Mouse (Mus musculus) stomach, embryonic 15.5 days (tissue): ENCODE results near the gene Dap. TPM values are rescaled to one million over a fixed set of nuclear protein-coding genes. Genes with fewer than 3 reads are reported as not detected.

ENCODE experiments used
- ATAC-seq: fragments of 200-750 bp; cut with Nextera tagmentation; 2 replicates; pipeline ENCODE4 v1.8.0; 2017; ENCODE audit warnings: low read depth, moderate number of reproducible peaks, moderate TSS enrichment; ENCODE audit not compliant: insufficient read depth, low FRiP score
- H3K27ac ChIP-seq: fragments of 300-500 bp; sonication (generic); 2 replicates; pipeline ENCODE4 v1.5.1; 2015; ENCODE audit warnings: mild to moderate bottlenecking, inconsistent platforms
- H3K27me3 ChIP-seq: fragments of 300-500 bp; sonication (generic); replicated peaks from 2 replicates; pipeline ENCODE4 v1.6.1; 2015; ENCODE audit warnings: inconsistent platforms
- H3K36me3 ChIP-seq: fragments of 300-500 bp; sonication (generic); 2 replicates; pipeline ENCODE4 v1.6.1; 2015; ENCODE audit warnings: inconsistent platforms
- H3K4me1 ChIP-seq: fragments of 300-500 bp; sonication (generic); 2 replicates; pipeline ENCODE4 v1.6.1; 2015; ENCODE audit warnings: inconsistent platforms
- H3K4me2 ChIP-seq: fragments of 300-500 bp; sonication (generic); 2 replicates; pipeline ENCODE4 v1.6.1; 2015; ENCODE audit warnings: mild to moderate bottlenecking, inconsistent platforms
- H3K4me3 ChIP-seq: fragments of 300-500 bp; sonication (generic); replicated peaks from 2 replicates; pipeline ENCODE4 v1.5.1; 2015; ENCODE audit warnings: inconsistent platforms
- H3K9ac ChIP-seq: fragments of 300-500 bp; sonication (generic); 2 replicates; pipeline ENCODE4 v1.6.1; 2015; ENCODE audit warnings: inconsistent platforms
- H3K9me3 ChIP-seq: fragments of 300-500 bp; sonication (generic); 2 replicates; pipeline ENCODE4 v1.6.1; 2016; ENCODE audit warnings: inconsistent platforms
- WGBS: fragments of 180-500 bp; shearing (Covaris S2); methylation state at CpG from one replicate; pipeline ENCODE4 v1.1.7; 2015; 5-methylcytosine and 5-hydroxymethylcytosine counted together
- polyA plus RNA-seq: library from polyadenylated mRNA; unstranded; fragments of >200 nt; fragmentation: Nextera tagmentation; extraction: Ambion mirVana; gene quantifications from 2 replicates; pipeline ENCODE4 v1.2.1, GENCODE M21; 2015

Dap gene
- polyA plus RNA-seq, 1 experiment from 2014 or later, result 112 TPM

DNA sequence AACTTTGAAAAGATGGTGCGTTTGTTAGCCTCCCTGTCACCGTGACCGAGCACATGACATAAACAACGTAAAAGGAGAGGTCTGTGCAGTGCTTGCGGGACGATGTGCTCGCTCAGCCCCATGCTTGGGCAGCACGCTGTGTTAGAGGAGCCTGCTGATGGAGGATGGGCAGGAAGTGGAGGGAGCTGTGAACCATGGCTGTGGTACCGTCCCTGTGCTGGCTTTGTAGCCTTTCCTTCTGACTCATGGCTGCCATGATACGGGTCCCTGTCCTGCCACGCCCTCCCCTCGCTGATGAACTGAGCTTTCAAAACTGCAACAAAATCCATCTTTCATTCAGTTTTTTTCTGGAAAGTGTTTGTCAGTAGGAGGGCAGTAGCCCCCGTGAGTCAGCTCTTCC, 15.6 kb downstream of the Dap start:
- Histone ChIP-seq H3K27ac (no peak overlapping the region), H3K4me1 (no peaks in the 10 kb centered on the region), H3K9me3 (no peaks in the 10 kb centered on the region), H3K36me3 (peaks cover 2% of the 10 kb centered on the region; the same call in 1 of the 2 replicates), H3K4me2 (no peak overlapping the region), H3K9ac (no peak overlapping the region), H3K4me3 (no peak overlapping the region), H3K27me3 (no peaks in the 10 kb centered on the region)
- no peak for ATAC-seq
- WGBS, result 71% methylated on average over 13 of the region's 13 CpGs

DNA sequence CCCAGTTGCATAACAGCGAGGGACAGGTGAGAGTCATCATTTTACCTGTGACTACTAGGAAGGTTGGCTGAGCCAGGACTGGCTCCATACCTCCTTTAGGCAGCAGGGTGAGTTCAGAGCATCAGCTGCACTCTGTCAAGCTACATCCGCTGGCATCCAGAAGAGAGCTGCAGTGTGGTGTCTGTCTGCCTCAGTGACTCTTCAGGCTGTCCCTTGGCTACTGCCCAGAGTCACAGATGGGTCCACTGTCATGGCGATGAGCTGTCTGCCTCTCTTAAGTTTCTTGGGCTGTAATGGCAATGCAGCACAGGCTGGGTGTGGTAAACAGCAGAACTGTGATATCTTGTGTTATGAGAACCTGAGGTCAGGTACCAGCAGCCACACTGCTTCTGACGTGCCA, 16.1 kb downstream of the Dap start:
- no peaks in the 10 kb centered on the region for H3K9me3 ChIP-seq
- no peak overlapping the region for H3K9ac ChIP-seq
- no peak overlapping the region for H3K4me3 ChIP-seq
- no peaks in the 10 kb centered on the region for H3K27me3 ChIP-seq
- 93% methylated on average over 4 of the region's 4 CpGs for WGBS
- H3K36me3 ChIP-seq, result peaks cover 2% of the 10 kb centered on the region; the same call in 1 of the 2 replicates
- no peak overlapping the region for H3K4me2 ChIP-seq
- no peaks in the 10 kb centered on the region for H3K4me1 ChIP-seq
- H3K27ac ChIP-seq, result no peak overlapping the region
- ATAC-seq, result no peak

DNA sequence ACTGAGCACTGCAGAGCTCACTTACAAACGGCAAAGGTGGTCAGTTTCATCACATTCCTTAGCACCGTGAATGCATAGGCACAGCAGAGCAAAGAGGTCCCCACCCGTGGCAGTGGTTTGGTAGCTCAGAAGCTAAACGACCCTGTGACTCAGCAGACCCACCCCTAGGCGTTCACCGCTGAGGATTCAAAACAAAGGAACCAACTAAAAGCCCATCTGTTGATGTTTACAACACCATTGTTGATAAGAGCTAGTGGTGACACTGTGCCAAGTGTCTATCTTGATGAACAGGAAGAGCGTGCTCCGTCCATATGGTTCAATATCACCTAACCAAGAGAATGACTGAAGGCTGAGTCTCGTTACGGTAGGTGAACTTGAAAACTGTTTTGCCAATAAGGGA, 19.1 kb downstream of the Dap start:
- ATAC-seq, result no peak

DNA sequence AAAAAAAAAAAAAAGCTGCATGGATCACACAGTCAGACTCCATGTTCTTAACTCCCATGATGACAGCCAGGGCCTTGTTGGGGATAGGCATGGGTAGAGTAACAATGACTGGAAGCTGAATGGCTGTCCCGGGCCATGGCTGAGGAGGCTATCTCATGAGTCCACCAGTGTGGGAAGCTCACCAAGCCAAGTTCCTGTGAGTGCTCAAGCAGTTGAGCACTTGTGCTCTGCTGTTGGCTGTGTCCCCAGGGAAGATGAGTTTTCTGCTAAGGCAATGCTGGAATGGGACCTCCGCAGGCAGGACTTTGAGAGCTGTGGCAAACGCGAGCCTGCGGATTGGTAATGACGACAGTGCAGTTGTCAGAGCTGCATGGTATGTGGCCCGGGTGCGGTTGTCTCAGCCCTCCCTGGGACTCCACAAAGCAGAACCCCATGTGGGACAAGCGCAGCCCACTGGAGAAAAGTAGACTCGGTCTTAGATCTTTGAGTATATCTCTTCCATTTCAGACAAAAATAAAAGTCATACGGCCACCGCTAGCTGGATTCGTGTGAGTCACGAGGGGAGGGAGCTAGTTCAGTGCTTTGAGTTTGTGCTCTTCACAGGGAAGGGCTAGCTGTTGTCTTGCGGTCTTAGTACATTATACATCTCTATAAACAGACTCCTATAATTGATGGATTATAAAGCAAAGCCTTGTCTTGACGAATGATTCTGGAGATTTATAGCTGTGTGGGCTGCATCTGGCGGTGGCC, 20.8 kb downstream of the Dap start:
- 81% methylated on average over 17 of the region's 17 CpGs for WGBS
- Histone ChIP-seq H3K27ac (no peak overlapping the region), H3K36me3 (peaks cover 2% of the 10 kb centered on the region; the same call in 1 of the 2 replicates), H3K4me2 (no peak overlapping the region), H3K9ac (no peak overlapping the region), H3K27me3 (no peaks in the 10 kb centered on the region), H3K4me3 (no peak overlapping the region), H3K4me1 (no peaks in the 10 kb centered on the region), H3K9me3 (no peaks in the 10 kb centered on the region)
- ATAC-seq, result no peak

More for the DNA sequence above, 19.1 kb downstream of the Dap start:
- Histone ChIP-seq H3K27ac (no peak overlapping the region), H3K4me1 (no peaks in the 10 kb centered on the region), H3K9me3 (no peaks in the 10 kb centered on the region), H3K4me2 (no peak overlapping the region), H3K27me3 (no peaks in the 10 kb centered on the region), H3K36me3 (peaks cover 2% of the 10 kb centered on the region; the same call in 1 of the 2 replicates), H3K9ac (no peak overlapping the region), H3K4me3 (no peak overlapping the region)
- 72% methylated on average over 10 of the region's 10 CpGs for WGBS

GRCm38 (mm10) chr15:31245934-31246333, 21.8 kb downstream of the Dap start:
- WGBS, result 61% methylated on average over 9 of the region's 9 CpGs
- no peak overlapping the region for H3K27ac ChIP-seq
- ATAC-seq, result no peak

DNA sequence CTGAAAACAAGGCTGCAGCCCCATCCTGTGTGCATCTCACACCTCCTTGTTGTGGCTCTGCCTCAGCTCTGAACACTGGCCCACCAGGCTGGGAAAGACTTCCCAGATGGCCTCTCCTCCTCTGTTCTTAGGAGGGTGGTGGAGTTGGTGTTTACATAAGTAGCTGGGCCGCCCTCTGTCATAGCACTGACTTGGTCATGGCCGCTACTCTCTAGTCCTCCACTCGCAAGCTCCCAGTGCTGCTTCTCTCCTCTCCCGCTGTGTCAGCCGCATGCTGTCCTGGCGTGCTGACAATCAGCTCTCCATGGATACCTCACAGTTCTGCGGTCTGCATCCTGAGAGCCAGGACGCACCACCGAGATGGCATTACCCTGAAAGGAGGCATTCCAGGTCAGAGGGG, 22.9 kb downstream of the Dap start:
- H3K27me3 ChIP-seq, result no peaks in the 10 kb centered on the region

More at GRCm38 (mm10) chr15:31245934-31246333, 21.8 kb downstream of the Dap start:
- H3K4me3 ChIP-seq, result no peak overlapping the region
- H3K9me3 ChIP-seq, result no peaks in the 10 kb centered on the region
- no peaks in the 10 kb centered on the region for H3K4me1 ChIP-seq
- no peak overlapping the region for H3K4me2 ChIP-seq
- no peak overlapping the region for H3K9ac ChIP-seq
- H3K27me3 ChIP-seq, result no peaks in the 10 kb centered on the region
- peaks cover 2% of the 10 kb centered on the region; the same call in 1 of the 2 replicates for H3K36me3 ChIP-seq

DNA sequence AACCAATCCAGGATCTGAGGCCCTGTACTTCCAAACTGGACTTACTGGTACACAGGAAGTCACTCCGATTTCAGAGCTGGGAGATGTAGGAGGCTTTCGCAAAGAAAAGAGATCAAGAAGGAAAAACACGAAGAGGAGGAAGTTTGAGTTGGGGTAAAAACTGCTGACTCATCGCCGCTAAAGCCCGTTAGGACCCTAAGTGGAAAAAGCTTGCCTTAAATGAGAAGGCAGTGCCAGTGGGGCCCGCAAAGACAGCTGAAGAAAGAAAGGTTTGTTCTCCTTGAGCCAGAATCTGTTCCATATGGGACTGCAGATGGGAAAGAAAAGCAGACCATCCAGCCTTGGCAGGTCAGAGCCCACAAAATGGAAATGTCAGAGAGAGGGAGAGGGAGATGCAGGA, 24.8 kb downstream of the Dap start:
- Histone ChIP-seq H3K9me3 (no peaks in the 10 kb centered on the region), H3K4me1 (no peaks in the 10 kb centered on the region), H3K4me3 (no peak overlapping the region), H3K27me3 (no peaks in the 10 kb centered on the region), H3K4me2 (no peak overlapping the region), H3K9ac (no peak overlapping the region), H3K27ac (no peak overlapping the region), H3K36me3 (no peaks in the 10 kb centered on the region)
- ATAC-seq, result no peak
- 68% methylated on average over 7 of the region's 7 CpGs for WGBS

More for the DNA sequence above, 22.9 kb downstream of the Dap start:
- 63% methylated on average over 9 of the region's 9 CpGs for WGBS
- H3K36me3 ChIP-seq, result 0 out of 2 replicates have a peak, but pooled peaks cover under 1% of the 10 kb centered on the region
- H3K4me3 ChIP-seq, result no peak overlapping the region
- H3K27ac ChIP-seq, result no peak overlapping the region
- H3K4me1 ChIP-seq, result no peaks in the 10 kb centered on the region
- ATAC-seq, result no peak; the same call in 1 of the 2 replicates
- no peak overlapping the region for H3K4me2 ChIP-seq
- no peaks in the 10 kb centered on the region for H3K9me3 ChIP-seq
- H3K9ac ChIP-seq, result no peak overlapping the region

GRCm38 (mm10) chr15:31250027-31250426, 25.9 kb downstream of the Dap start:
- Histone ChIP-seq H3K4me3 (no peak overlapping the region), H3K27me3 (no peaks in the 10 kb centered on the region), H3K9me3 (no peaks in the 10 kb centered on the region), H3K4me1 (no peaks in the 10 kb centered on the region), H3K36me3 (no peaks in the 10 kb centered on the region), H3K27ac (no peak overlapping the region), H3K4me2 (no peak overlapping the region), H3K9ac (no peak overlapping the region)
- ATAC-seq, result no peak
- WGBS, result 54% methylated on average over 2 of the region's 2 CpGs

GRCm38 (mm10) chr15:31250676-31251075, 26.6 kb downstream of the Dap start:
- Histone ChIP-seq H3K4me2 (no peak overlapping the region), H3K9me3 (no peaks in the 10 kb centered on the region), H3K4me3 (no peak overlapping the region), H3K27me3 (no peaks in the 10 kb centered on the region), H3K4me1 (no peaks in the 10 kb centered on the region), H3K36me3 (no peaks in the 10 kb centered on the region), H3K27ac (no peak overlapping the region), H3K9ac (no peak overlapping the region)
- WGBS, result 84% methylated on average over 3 of the region's 3 CpGs
- ATAC-seq, result no peak

DNA sequence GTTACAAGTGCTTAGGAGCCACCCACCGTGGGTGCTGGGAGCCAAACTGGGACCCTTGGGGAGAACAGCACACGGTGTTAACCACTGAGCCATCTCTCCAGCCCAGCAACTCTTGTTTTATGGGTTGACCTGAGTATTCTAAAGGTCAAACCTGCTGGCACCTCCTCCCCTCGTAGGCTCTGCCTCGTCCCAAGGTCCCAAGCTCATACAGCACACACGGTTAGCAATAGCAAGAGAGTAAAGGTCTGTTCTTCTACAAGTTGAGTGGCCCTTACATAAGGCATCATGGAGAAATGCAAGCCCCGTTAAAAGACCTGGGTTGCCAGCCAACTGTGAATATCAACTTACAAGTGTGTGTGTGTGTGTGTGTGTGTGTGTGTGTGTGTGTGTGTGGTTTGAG, 27.1 kb downstream of the Dap start:
- no peaks in the 10 kb centered on the region for H3K9me3 ChIP-seq
- no peak for ATAC-seq
- H3K4me1 ChIP-seq, result no peaks in the 10 kb centered on the region
- H3K27ac ChIP-seq, result no peak overlapping the region
- WGBS, result 89% methylated on average over 6 of the region's 6 CpGs
- no peak overlapping the region for H3K4me2 ChIP-seq
- no peak overlapping the region for H3K9ac ChIP-seq
- no peaks in the 10 kb centered on the region for H3K36me3 ChIP-seq
- H3K27me3 ChIP-seq, result no peaks in the 10 kb centered on the region
- no peak overlapping the region for H3K4me3 ChIP-seq

- no peak for ATAC-seq
- Histone ChIP-seq H3K9ac (no peak overlapping the region), H3K4me3 (no peak overlapping the region), H3K9me3 (no peaks in the 10 kb centered on the region), H3K4me2 (no peak overlapping the region), H3K4me1 (0 out of 2 replicates have a peak, but pooled peaks cover 2% of the 10 kb centered on the region), H3K27ac (no peak overlapping the region), H3K36me3 (no peaks in the 10 kb centered on the region), H3K27me3 (no peaks in the 10 kb centered on the region)
- 89% methylated on average over 16 of the region's 16 CpGs for WGBS
These were observed 28.6 kb downstream of the Dap start for GRCm38 (mm10) chr15:31252590-31253311.

- Histone ChIP-seq H3K4me1 (0 out of 2 replicates have a peak, but pooled peaks cover 7% of the 10 kb centered on the region), H3K27me3 (no peaks in the 10 kb centered on the region), H3K9ac (no peak overlapping the region), H3K9me3 (no peaks in the 10 kb centered on the region), H3K36me3 (no peaks in the 10 kb centered on the region), H3K4me3 (no peak overlapping the region), H3K4me2 (no peak overlapping the region), H3K27ac (no peak overlapping the region)
- WGBS, result 72% methylated on average over 8 of the region's 8 CpGs
- no peak for ATAC-seq
These were observed 29.3 kb downstream of the Dap start for GRCm38 (mm10) chr15:31253380-31253779.
